Mouse (Mus musculus): ENCODE results near the gene Sipa1l1. TPM values are rescaled to one million over a fixed set of nuclear protein-coding genes. Genes with fewer than 3 reads are reported as not detected.

Sipa1l1 gene
- polyA plus RNA-seq, 1 experiment from 2014 or later: 16.9 TPM

- Histone ChIP-seq H3K4me3 (no peak overlapping the region), H3K36me3 (peaks cover 28% of the 10 kb centered on the region), H3K9ac (no peak overlapping the region), H3K9me3 (replicated peaks) (no peaks in the 10 kb centered on the region), H3K4me2 (no peak overlapping the region), H3K27ac (no peak overlapping the region), H3K4me1 (replicated peaks) (no peaks in the 10 kb centered on the region), H3K27me3 (no peaks in the 10 kb centered on the region)
- 76% methylated on average over 9 of the region's 9 CpGs for WGBS
- no peak for ATAC-seq (replicated peaks; ENCODE audit: insufficient number of reproducible peaks, insufficient read depth, low FRiP score, low read depth)
These were observed 279.2 kb downstream of the Sipa1l1 start for GRCm38 (mm10) chr12:82448129-82448815.

- Histone ChIP-seq H3K4me2 (no peak overlapping the region), H3K9me3 (replicated peaks) (no peaks in the 10 kb centered on the region), H3K4me3 (no peak overlapping the region), H3K27me3 (no peaks in the 10 kb centered on the region), H3K36me3 (peaks cover 13% of the 10 kb centered on the region; the same call in 1 of the 2 replicates), H3K9ac (no peak overlapping the region), H3K4me1 (replicated peaks) (no peaks in the 10 kb centered on the region), H3K27ac (no peak overlapping the region)
- 65% methylated on average over 2 of the region's 2 CpGs for WGBS
- no peak for ATAC-seq (replicated peaks; ENCODE audit: insufficient number of reproducible peaks, insufficient read depth, low FRiP score, low read depth)
These were observed 283.3 kb downstream of the Sipa1l1 start for GRCm38 (mm10) chr12:82452428-82452827.

- Histone ChIP-seq H3K4me2 (no peak overlapping the region), H3K27me3 (no peaks in the 10 kb centered on the region), H3K4me3 (no peak overlapping the region), H3K9me3 (replicated peaks) (no peaks in the 10 kb centered on the region), H3K36me3 (no peaks in the 10 kb centered on the region), H3K4me1 (replicated peaks) (no peaks in the 10 kb centered on the region), H3K9ac (no peak overlapping the region), H3K27ac (no peak overlapping the region)
- 76% methylated on average over 6 of the region's 6 CpGs for WGBS
- no peak for ATAC-seq (replicated peaks; ENCODE audit: insufficient number of reproducible peaks, insufficient read depth, low FRiP score, low read depth)
These were observed 285.3 kb downstream of the Sipa1l1 start for GRCm38 (mm10) chr12:82454415-82454814.

- 75% methylated on average over 10 of the region's 10 CpGs for WGBS
- H3K27ac ChIP-seq: no peak overlapping the region
- no peak for ATAC-seq (replicated peaks; ENCODE audit: insufficient number of reproducible peaks, insufficient read depth, low FRiP score, low read depth)
These were observed 286.7 kb downstream of the Sipa1l1 start for GRCm38 (mm10) chr12:82455700-82456413.

GRCm38 (mm10) chr12:82456414-82456805 lies 287.3 kb downstream of the Sipa1l1 start:
- Histone ChIP-seq H3K36me3 (no peaks in the 10 kb centered on the region), H3K27ac (no peak overlapping the region), H3K27me3 (no peaks in the 10 kb centered on the region), H3K9ac (no peak overlapping the region), H3K4me3 (no peak overlapping the region), H3K4me2 (no peak overlapping the region), H3K9me3 (replicated peaks) (no peaks in the 10 kb centered on the region), H3K4me1 (replicated peaks) (no peaks in the 10 kb centered on the region)
- 76% methylated on average over 1 of the region's 1 CpGs for WGBS
- no peak for ATAC-seq (replicated peaks; ENCODE audit: insufficient number of reproducible peaks, insufficient read depth, low FRiP score, low read depth)

More at GRCm38 (mm10) chr12:82455700-82456413, 286.7 kb downstream of the Sipa1l1 start:
- Histone ChIP-seq H3K9me3 (replicated peaks) (no peaks in the 10 kb centered on the region), H3K9ac (no peak overlapping the region), H3K36me3 (no peaks in the 10 kb centered on the region), H3K4me1 (replicated peaks) (no peaks in the 10 kb centered on the region), H3K4me2 (no peak overlapping the region), H3K4me3 (no peak overlapping the region), H3K27me3 (no peaks in the 10 kb centered on the region)

- Histone ChIP-seq H3K9ac (no peak overlapping the region), H3K4me1 (replicated peaks) (no peaks in the 10 kb centered on the region), H3K27ac (no peak overlapping the region), H3K36me3 (no peaks in the 10 kb centered on the region), H3K9me3 (replicated peaks) (no peaks in the 10 kb centered on the region), H3K4me2 (no peak overlapping the region), H3K27me3 (no peaks in the 10 kb centered on the region), H3K4me3 (no peak overlapping the region)
- no peak for ATAC-seq (replicated peaks; ENCODE audit: insufficient number of reproducible peaks, insufficient read depth, low FRiP score, low read depth)
- WGBS: 83% methylated on average over 6 of the region's 6 CpGs
These were observed 288.5 kb downstream of the Sipa1l1 start for GRCm38 (mm10) chr12:82457609-82458008.

- H3K27me3 ChIP-seq: no peaks in the 10 kb centered on the region
- H3K4me3 ChIP-seq: no peak overlapping the region
- 89% methylated on average over 8 of the region's 8 CpGs for WGBS
- H3K36me3 ChIP-seq: no peaks in the 10 kb centered on the region
- no peak for ATAC-seq (replicated peaks; ENCODE audit: insufficient number of reproducible peaks, insufficient read depth, low FRiP score, low read depth)
- H3K9me3 ChIP-seq (replicated peaks): no peaks in the 10 kb centered on the region
- no peaks in the 10 kb centered on the region for H3K4me1 ChIP-seq (replicated peaks)
- H3K9ac ChIP-seq: no peak overlapping the region
- no peak overlapping the region for H3K4me2 ChIP-seq
- no peak overlapping the region for H3K27ac ChIP-seq
These were observed 288.9 kb downstream of the Sipa1l1 start for GRCm38 (mm10) chr12:82458017-82458416.

- no peak overlapping the region for H3K4me2 ChIP-seq
- H3K27me3 ChIP-seq: no peaks in the 10 kb centered on the region
- no peak overlapping the region for H3K4me3 ChIP-seq
- no peak for ATAC-seq (replicated peaks; ENCODE audit: insufficient number of reproducible peaks, insufficient read depth, low FRiP score, low read depth)
- no peaks in the 10 kb centered on the region for H3K36me3 ChIP-seq
- no peaks in the 10 kb centered on the region for H3K9me3 ChIP-seq (replicated peaks)
- H3K4me1 ChIP-seq (replicated peaks): peaks cover 25% of the 10 kb centered on the region
- H3K27ac ChIP-seq: no peak overlapping the region
- H3K9ac ChIP-seq: no peak overlapping the region
- WGBS: 85% methylated on average over 5 of the region's 5 CpGs
These were observed 298.1 kb downstream of the Sipa1l1 start for GRCm38 (mm10) chr12:82467234-82467633.

GRCm38 (mm10) chr12:82467641-82468040 lies 298.5 kb downstream of the Sipa1l1 start:
- no peaks in the 10 kb centered on the region for H3K27me3 ChIP-seq
- H3K36me3 ChIP-seq: no peaks in the 10 kb centered on the region
- ATAC-seq (replicated peaks; ENCODE audit: insufficient number of reproducible peaks, insufficient read depth, low FRiP score, low read depth): no peak
- H3K9me3 ChIP-seq (replicated peaks): no peaks in the 10 kb centered on the region
- WGBS: 55% methylated on average over 2 of the region's 2 CpGs
- H3K9ac ChIP-seq: no peak overlapping the region
- peaks cover 25% of the 10 kb centered on the region for H3K4me1 ChIP-seq (replicated peaks)
- no peak overlapping the region for H3K4me3 ChIP-seq
- H3K4me2 ChIP-seq: no peak overlapping the region
- no peak overlapping the region for H3K27ac ChIP-seq

GRCm38 (mm10) chr12:82468416-82468815 lies 299.3 kb downstream of the Sipa1l1 start:
- Histone ChIP-seq H3K36me3 (no peaks in the 10 kb centered on the region), H3K4me1 (replicated peaks) (peaks cover 25% of the 10 kb centered on the region), H3K27me3 (no peaks in the 10 kb centered on the region), H3K9ac (no peak overlapping the region), H3K4me3 (no peak overlapping the region), H3K27ac (no peak overlapping the region), H3K9me3 (replicated peaks) (no peaks in the 10 kb centered on the region), H3K4me2 (no peak overlapping the region)
- 36% methylated on average over 5 of the region's 5 CpGs for WGBS
- no peak for ATAC-seq (replicated peaks; ENCODE audit: insufficient number of reproducible peaks, insufficient read depth, low FRiP score, low read depth)

- peak overlapping the region; percentile 82 for H3K4me2 ChIP-seq
- WGBS: 5% methylated on average over 12 of the region's 12 CpGs
- H3K9me3 ChIP-seq (replicated peaks): no peaks in the 10 kb centered on the region
- H3K27ac ChIP-seq: peak overlapping the region; percentile 85
- peak overlapping the region; percentile 59 for H3K4me3 ChIP-seq
- ATAC-seq (replicated peaks; ENCODE audit: insufficient number of reproducible peaks, insufficient read depth, low FRiP score, low read depth): peak; percentile 79
- H3K9ac ChIP-seq: peak overlapping the region; percentile 57
- peaks cover 25% of the 10 kb centered on the region for H3K4me1 ChIP-seq (replicated peaks)
- H3K27me3 ChIP-seq: no peaks in the 10 kb centered on the region
- no peaks in the 10 kb centered on the region for H3K36me3 ChIP-seq
These were observed 300.7 kb downstream of the Sipa1l1 start for GRCm38 (mm10) chr12:82469706-82470361.

Measured in heart, embryonic 15.5 days (tissue).